Mouse (Mus musculus) large intestine, adult 2 months (tissue): ENCODE measurements at regions not wholly inside any gene's neighbourhood (a gene's known extent, or its start where the extent isn't known, plus 50 kb on each side); places are given as distances from the start of the nearest gene placed in this dataset.

Experiments
- DNase-seq: peaks from one replicate; pipeline ENCODE4 v3.0.0-alpha.2; 2012; ENCODE audit warnings: low read depth, low spot score
- WGBS: fragments of 180-500 bp; shearing (Covaris S2); methylation state at CpG from one replicate; pipeline ENCODE4 v1.1.7; 2018; 5-methylcytosine and 5-hydroxymethylcytosine counted together

- no peak for DNase-seq
Observed at GRCm38 (mm10) chr3:149262332-149262970, 272.1 kb upstream of the Adgrl2 start.

DNA sequence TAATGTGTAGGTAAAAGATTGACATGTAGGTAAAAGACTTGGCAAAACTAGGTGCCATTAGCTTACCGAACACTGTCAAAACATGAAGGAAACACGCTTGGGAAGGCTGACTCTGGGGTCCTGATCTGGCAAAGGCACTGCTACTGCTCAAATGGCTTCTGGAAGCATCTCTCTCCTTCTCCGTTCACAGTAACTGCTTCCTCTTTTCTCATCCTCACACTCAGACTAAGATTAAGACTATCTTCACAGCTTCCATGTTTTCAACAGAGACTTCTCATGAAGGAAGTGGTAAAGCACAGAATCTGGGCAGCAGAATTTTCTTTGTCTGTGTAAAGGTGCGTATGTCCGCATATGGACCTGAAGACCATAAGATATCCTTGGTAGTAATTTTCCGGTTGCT, 271.4 kb upstream of the Adgrl2 start:
- WGBS, result 94% methylated on average over 6 of the region's 6 CpGs
- DNase-seq, result no peak

More at GRCm38 (mm10) chr3:149262332-149262970, 272.1 kb upstream of the Adgrl2 start:
- WGBS, result 66% methylated on average over 3 of the region's 3 CpGs

GRCm38 (mm10) chr3:149258826-149259225, 268.5 kb upstream of the Adgrl2 start:
- DNase-seq, result no peak

GRCm38 (mm10) chr3:149256891-149257290, 266.5 kb upstream of the Adgrl2 start:
- 57% methylated on average over 9 of the region's 9 CpGs for WGBS
- no peak for DNase-seq

More at GRCm38 (mm10) chr3:149258826-149259225, 268.5 kb upstream of the Adgrl2 start:
- WGBS, result 92% methylated on average over 6 of the region's 6 CpGs

DNA sequence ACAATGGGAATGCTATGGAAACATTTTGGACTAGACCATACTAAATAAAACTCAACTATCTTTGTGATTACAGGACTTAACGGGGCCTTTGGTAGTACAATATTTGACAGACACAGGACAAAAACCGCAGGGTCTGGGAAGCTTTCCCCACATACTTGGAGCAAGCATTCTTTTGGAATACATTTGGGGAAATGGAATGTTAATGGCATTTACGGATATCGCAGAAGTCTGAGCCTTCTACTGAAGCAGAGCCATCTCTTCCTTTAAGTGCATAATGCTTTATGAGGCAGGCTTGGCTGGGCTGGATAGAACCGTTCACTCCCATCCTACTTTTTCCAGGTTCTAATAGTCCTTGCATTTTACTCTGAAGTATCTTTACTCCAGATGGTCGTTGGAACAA, 262.7 kb upstream of the Adgrl2 start:
- WGBS, result 67% methylated on average over 6 of the region's 6 CpGs
- DNase-seq, result no peak

DNA sequence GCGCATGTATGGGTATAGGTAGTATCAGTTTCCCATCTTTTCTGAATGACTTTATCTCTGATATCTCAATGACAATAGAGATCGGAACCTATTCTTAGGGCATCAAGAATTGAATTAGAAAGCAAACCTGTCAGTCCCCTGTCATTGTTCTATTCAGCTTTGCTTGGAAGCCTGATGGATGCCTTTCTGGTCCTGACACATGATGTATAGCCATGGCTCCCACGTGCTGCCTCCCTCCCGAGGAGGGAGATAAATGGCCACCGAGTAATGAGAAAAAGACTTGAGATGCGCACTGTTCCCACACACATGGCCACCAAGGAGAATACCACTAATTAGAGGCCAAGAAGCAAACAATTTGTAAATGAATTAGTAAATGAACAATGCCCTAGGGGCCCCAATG, 261.8 kb upstream of the Adgrl2 start:
- no peak for DNase-seq
- WGBS, result 87% methylated on average over 6 of the region's 6 CpGs

DNA sequence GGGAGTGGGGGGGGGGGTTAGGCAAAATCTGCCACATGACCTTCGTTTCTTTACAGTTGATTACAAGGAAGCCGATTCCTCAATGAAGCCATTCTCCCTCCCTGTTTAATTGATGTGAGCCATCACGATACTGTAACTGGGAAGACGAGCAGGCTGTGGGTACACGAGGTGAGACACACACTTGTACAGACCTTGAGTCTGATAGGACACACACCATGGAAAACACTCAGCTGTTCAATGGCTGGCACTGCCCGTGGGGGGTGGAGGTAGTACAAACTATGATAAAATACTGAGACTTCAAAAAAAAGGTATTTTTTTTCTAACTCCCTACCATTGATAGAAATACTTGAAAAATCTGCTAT, 257.3 kb upstream of the Adgrl2 start:
- no peak for DNase-seq
- 40% methylated on average over 6 of the region's 6 CpGs for WGBS

GRCm38 (mm10) chr3:149246935-149247625, 256.7 kb upstream of the Adgrl2 start:
- DNase-seq, result no peak
- WGBS, result 45% methylated on average over 10 of the region's 10 CpGs

GRCm38 (mm10) chr3:149239664-149240063, 249.3 kb upstream of the Adgrl2 start:
- DNase-seq, result no peak

DNA sequence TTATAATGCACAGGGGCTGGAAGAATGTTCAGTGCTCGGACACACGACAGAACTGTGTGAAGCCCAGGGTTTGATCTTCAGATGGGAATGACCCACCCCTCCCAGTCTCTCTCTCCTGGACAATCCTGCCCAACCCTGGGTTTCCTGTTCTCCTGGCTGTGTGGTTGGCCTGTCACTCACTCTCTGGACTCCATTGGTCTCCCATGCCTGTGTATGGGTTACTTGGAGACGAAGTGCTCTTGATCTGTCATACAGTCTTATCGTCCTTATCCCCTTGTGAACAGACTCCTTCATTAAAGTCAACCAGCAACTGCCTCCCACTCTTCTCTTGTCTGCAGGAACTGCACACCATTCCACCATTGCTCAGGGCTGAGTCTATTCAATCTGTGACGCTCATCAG, 247.7 kb upstream of the Adgrl2 start:
- no peak for DNase-seq
- 95% methylated on average over 5 of the region's 5 CpGs for WGBS

More at GRCm38 (mm10) chr3:149239664-149240063, 249.3 kb upstream of the Adgrl2 start:
- 85% methylated on average over 3 of the region's 3 CpGs for WGBS

DNA sequence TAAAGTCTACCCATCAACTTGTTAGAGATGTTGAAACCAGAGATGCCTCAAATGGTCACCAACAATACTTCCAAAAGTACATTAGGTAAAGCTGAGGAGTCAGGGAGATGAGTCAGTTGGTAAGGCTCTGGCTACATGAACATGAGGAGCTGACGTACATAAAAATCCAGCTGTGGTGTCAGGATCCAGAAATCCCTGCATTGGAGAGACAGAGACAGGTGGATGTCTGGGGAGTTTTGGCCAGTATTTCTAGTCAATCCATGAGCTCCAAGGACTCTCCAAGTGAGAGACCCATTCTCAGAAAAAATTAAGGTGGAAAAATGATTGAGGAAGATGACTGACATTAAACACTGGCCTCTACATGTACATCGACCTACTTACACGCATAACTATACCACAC, 244.8 kb upstream of the Adgrl2 start:
- no peak for DNase-seq
- WGBS, result 85% methylated on average over 3 of the region's 3 CpGs

- peak; percentile 33 for DNase-seq
Observed at GRCm38 (mm10) chr3:149233691-149234131, 243.4 kb upstream of the Adgrl2 start.

DNA sequence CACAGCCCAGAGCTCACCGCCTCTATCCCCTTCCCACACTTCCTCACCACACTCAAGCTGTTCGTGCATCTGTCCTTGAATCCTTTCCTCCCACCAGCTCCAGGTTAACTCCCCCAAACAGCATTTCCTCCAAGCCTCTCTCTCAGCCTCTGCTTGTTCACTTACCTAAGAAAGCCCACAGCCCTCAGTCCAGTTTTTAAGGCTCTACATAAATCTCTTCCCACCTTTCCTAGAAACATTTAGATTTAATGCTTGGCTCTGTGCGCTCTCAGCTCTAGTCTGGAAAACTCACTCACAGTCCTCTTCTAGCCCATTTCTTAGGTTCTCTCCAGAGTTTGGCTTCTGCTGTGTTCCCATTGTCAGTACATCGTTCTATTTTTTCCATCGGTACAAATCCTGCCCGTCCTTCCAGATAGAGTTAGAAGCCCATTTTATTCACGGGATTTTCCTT, 242.9 kb upstream of the Adgrl2 start:
- 45% methylated on average over 7 of the region's 7 CpGs for WGBS
- no peak for DNase-seq

More at GRCm38 (mm10) chr3:149233691-149234131, 243.4 kb upstream of the Adgrl2 start:
- 24% methylated on average over 8 of the region's 8 CpGs for WGBS

GRCm38 (mm10) chr3:149231346-149231745, 241.0 kb upstream of the Adgrl2 start:
- DNase-seq, result no peak
- WGBS, result 87% methylated on average over 3 of the region's 3 CpGs

- 90% methylated on average over 5 of the region's 5 CpGs for WGBS
- DNase-seq, result no peak
Observed at GRCm38 (mm10) chr3:149227556-149227955, 237.2 kb upstream of the Adgrl2 start.

GRCm38 (mm10) chr3:149226723-149227122, 236.4 kb upstream of the Adgrl2 start:
- DNase-seq, result no peak
- WGBS, result 58% methylated on average over 4 of the region's 4 CpGs

DNA sequence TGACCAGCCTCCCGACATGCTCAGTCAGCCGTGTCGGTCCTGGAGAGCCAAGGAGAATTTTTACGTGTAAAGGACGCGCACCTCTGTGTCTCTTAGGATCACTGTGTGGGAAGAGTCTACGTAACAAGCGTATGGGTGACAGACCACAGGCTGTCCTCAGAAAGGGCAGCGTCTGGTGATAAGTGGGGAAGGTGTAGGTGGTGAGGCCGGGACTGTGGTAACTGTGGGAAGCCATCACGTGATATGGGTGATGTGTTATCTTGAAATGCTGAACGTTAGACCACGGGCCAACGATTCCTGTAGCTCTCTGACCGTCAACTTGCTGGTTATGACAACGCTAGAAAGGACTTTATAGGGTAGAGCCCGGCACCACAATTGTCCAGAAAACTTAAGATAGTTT, 235.3 kb upstream of the Adgrl2 start:
- WGBS, result 88% methylated on average over 17 of the region's 17 CpGs
- no peak for DNase-seq

DNA sequence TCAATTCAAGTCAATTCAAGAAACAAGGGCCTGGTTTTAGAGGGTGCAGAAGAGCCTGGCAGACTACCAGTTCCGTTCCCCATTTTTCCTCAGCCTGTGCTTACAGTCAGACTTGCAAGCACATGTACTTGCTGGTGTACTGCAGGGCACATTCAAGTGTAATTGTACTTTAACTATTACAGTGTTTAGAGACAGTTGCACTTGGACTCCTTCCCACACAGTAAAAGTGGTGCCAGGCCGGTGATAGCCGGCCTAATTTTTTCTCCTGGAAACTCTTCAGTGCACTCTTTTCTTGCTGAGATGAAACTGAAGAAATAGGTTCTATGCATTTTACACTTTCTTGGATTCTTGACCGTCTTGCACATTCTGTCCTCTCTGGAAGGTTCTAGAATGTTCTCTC, 233.9 kb upstream of the Adgrl2 start:
- 34% methylated on average over 4 of the region's 4 CpGs for WGBS
- DNase-seq, result no peak

DNA sequence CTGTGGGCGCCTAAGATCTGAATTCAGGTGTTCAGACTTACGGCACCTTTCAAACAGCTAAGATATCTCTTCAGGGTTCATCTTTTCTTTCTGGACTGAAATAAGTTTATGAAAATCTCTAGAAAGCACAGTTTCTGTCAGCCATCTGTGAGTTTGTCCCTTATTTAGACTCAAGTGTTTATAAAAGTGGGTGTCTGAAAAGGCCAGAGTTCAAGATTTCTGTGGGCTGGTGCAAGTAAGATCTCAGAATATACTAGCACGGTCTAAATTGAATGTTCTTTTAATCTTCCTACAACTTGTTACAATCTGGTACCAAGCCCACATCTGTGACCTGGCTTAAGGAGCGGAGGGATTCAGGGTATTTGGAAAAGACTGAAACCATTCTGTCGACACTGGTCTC, 233.4 kb upstream of the Adgrl2 start:
- WGBS, result 78% methylated on average over 5 of the region's 5 CpGs
- DNase-seq, result no peak

DNA sequence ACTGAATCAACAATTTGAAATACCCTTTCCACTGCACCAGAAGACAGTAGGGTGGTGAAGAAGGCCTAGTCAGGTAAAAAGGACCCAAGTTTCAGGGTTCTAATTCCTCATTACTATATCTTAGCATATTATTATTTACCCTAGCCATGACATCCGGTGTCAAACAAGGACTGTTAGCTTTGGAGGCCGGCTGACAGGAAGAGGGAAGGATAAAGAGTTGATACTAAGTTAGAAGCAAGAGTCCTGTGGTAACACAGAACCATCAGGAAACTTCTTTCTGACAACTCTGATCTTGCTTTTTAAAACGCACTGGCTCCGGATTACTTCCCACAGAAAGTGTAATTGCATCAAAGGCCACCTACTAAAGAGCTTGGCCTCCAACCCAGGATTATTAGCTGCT, 230.6 kb upstream of the Adgrl2 start:
- WGBS, result 73% methylated on average over 4 of the region's 4 CpGs
- no peak for DNase-seq

GRCm38 (mm10) chr3:149220304-149220951, 230.1 kb upstream of the Adgrl2 start:
- 68% methylated on average over 8 of the region's 8 CpGs for WGBS
- no peak for DNase-seq
